Mouse (Mus musculus): ENCODE measurements around the gene Wsb2.
"Not testable (repeated sequence)": the region's sequence is repeated elsewhere in the genome, so short reads cannot be mapped to it uniquely, and the experiment has no call there.

Gene Wsb2

DNA sequence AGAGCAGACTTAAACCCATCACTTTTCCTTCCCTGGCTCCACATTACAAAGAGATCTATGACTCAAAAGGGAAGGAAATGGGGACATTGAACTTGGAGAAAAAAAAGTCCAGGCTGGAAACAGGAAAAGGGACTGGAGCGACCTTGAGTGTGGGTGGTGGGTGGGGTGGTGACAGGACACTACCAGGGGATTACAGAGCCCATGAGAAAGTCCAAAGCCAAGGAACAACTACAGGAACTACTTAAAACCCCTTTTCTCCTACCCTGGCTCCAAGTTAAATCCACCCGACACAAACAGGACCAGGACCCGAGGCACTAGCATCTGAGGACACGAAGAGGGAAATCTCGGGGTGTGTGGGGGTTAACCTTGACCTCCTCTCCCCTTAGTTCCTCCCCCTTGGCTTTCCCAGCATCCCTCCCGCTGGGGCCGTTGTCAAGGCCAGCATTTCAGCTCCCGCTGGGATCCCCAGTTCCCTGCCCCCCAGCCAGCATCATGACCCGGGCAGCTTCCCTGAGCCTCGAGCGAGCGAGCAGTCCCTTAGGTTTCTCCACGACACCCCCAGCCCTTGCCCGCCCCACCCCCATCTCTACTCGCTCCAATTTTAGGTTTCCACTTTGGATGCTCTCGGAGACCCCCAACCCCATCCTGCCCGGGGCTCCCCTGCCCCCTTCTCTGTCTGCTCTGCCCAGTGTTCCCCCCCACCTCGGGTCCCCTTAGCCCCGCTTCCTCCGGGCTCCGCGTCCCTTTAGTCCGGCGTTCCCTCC lies 557 bp upstream of the Wsb2 start:
- no peak for DNase-seq (ENCODE audit: low read depth, low spot score)

GRCm38 (mm10) chr5:117357478-117358247 lies 559 bp downstream of the Wsb2 start:
- no peak for DNase-seq (ENCODE audit: low read depth, low spot score)

GRCm38 (mm10) chr5:117358248-117358630 lies 1.1 kb downstream of the Wsb2 start:
- no peak for DNase-seq (ENCODE audit: low read depth, low spot score)

DNA sequence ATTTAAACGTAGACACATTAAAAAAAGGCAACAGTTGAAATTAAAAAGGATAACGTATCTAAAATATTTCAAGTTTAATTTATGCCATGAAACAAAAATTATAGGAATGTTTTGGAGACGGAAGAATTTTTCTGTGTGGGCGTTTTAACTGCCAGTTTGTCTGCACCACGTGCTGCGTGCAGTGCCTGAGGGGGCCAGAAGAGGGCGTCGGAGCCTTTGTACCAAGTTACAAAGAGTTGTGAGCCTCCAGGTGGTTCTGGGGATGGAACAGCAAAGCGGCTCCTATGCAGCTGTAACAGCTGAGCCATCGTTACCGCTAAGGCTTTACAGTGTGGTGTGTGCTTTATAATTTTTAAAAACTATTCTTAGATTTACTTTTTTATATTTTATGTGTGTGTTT lies 1.6 kb downstream of the Wsb2 start:
- DNase-seq (ENCODE audit: low read depth, low spot score): peak; percentile 16

DNA sequence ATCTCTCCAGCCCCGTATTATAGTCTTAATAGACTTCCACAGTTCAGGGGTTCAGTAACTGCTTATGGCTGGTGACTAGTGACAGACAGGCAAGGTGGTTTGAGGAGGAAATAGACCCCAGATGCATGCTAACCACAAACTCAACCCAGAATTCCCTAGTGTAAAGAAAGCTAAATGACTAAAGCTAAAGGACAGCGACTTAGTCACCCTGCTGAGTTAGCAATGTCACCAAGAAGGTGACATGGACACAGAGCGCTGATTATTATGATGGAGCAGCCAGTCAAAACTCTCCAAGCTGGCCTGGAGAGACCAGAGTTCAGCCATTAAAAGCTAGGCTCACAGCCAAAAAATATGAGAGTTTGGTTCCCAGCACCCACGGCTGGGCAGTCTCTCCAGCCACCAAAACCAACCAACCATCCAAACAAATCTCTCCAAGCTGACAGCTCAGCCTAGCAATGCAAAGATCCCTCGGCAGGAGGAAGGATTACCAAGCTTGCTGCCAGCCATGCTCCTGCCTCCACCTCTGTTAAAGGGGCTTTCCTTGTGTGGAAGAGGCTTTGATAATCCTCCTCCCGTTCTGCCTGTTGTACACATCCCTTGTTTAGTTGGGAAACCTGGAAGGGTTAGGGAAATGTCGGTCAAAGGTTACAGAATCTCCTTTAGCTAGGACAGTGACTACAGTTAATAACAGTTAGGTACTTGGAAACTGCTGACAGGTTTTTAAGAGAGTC lies 2.6 kb downstream of the Wsb2 start:
- no peak for DNase-seq (ENCODE audit: low read depth, low spot score)

DNA sequence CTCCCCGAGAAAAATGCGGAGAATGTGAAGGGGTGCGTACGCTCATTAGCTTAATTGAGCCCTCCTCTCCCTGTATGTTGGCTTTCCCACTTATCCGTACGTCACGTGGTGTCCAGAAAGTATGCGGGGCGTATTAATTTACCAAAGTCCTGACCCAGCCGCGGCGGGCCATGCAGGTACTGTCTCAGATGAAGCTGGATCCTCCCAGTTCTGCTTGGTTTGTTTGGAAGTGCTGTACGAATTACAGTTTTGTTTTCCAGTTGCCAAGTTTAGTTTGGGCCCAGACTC lies 3.1 kb downstream of the Wsb2 start:
- no peak for DNase-seq (ENCODE audit: low read depth, low spot score)

- DNase-seq (ENCODE audit: low read depth, low spot score): no peak
Measured at GRCm38 (mm10) chr5:117360631-117361541, 3.8 kb downstream of the Wsb2 start.

DNA sequence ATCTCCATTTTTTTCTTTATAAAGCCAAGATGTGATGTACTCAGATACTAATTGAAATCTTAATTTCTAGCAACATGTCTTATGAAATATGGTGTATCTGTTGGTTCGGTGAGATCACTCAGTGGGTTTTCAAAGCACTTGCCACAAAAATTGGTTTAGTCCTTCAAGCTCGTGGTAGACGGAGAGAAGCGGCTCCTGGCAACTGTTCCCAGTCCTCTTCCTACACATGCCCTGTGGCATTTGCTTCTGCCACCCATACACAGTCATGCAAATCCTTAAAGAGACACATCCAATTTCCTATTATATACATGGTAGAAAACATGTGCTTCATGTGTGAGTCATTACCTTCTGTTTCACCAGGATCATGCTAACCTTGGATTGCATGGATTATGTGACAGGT lies 4.5 kb downstream of the Wsb2 start:
- DNase-seq (ENCODE audit: low read depth, low spot score): no peak

DNA sequence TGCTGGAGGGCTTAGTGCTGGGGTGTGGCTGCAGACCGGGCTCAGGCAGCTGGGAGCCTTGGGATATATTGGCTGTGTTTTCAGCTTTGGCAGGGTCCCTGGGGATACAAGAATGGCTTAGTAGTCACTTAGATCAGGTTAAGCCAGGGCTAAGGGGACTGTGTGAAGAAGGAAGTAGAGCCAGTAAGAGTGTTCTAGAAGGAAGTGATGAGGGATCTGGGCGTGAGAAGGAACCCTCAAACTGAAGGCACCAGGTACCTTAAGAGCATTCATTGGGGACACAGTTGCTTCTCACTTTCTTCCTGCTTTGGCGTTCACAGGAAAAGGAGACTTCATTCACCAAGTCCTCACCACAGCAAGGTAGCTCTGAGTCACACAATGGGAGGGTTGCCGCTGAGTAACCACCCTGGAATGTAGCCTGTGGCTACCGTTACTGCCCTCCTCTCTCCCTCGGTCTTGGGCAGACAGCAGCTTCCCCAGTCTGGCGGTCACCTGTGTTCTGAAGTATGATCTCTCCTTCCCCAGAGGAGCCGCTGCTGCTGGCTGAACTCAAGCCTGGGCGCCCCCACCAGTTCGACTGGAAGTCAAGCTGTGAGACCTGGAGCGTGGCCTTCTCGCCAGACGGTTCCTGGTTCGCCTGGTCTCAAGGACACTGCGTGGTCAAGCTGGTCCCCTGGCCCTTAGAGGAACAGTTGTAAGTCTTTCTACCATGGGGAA lies 6.1 kb downstream of the Wsb2 start:
- no peak for DNase-seq (ENCODE audit: low read depth, low spot score)

DNA sequence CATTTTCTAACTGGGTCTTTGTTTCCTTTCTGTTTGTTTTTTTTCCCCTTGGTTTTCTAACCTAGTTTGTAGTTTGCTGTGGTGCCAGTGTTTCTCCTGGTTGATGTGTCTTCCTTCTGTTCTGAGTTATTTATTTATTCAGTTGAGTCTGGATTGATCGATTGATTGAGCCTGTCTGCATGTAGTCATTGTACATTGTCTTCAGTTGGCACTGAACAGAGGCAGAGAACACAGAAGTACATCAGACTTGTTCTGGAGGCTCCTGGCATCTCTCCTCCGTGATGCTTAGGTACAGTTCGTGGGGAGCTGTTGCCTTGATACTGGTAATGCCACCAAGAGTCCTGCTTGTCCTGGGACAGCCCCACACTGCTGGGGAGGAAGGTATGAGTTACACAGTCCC lies 7.7 kb downstream of the Wsb2 start:
- no peak for DNase-seq (ENCODE audit: low read depth, low spot score)

DNA sequence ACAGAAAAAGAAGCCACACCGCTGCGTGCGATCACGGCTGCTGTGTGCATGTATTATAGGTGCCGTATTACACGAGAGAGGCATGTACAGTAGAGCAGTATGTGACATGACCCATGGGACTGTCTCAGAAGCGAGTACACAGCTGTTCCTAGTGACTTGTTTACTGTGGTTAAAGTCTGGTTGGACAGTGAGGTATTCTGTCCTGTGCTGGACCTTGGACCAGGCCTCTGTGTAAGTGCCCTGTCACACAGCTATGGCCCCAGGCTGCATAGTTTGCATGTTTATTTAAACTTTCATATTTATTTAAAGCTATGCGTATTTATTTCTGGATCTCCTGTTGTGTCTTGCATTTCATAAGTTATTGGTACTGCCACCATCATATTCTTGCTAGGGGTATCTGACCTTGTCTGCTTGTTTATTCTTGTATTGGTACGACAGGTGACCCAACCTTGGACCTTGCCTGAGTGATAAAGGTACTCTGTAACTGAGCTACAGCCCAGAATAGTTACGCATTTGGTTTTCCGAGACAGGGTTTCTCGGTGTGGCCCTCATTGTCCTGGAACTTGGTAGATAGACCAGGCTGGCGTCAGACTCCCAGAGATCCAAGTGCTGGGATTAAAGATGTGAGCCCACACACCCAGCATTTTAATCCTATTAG lies 8.9 kb downstream of the Wsb2 start:
- DNase-seq (ENCODE audit: low read depth, low spot score): no peak

- no peak for DNase-seq (ENCODE audit: low read depth, low spot score)
Measured at GRCm38 (mm10) chr5:117367206-117367605, 10.1 kb downstream of the Wsb2 start.

GRCm38 (mm10) chr5:117370592-117370991 lies 13.5 kb downstream of the Wsb2 start:
- DNase-seq (ENCODE audit: low read depth, low spot score): no peak

GRCm38 (mm10) chr5:117373418-117373817 lies 16.3 kb downstream of the Wsb2 start:
- DNase-seq (ENCODE audit: low read depth, low spot score): no peak

- no peak for DNase-seq (ENCODE audit: low read depth, low spot score)
Measured at GRCm38 (mm10) chr5:117374372-117375049, 17.4 kb downstream of the Wsb2 start.

- no peak for DNase-seq (ENCODE audit: low read depth, low spot score)
Measured at GRCm38 (mm10) chr5:117376331-117376761, 19.2 kb downstream of the Wsb2 start.

DNA sequence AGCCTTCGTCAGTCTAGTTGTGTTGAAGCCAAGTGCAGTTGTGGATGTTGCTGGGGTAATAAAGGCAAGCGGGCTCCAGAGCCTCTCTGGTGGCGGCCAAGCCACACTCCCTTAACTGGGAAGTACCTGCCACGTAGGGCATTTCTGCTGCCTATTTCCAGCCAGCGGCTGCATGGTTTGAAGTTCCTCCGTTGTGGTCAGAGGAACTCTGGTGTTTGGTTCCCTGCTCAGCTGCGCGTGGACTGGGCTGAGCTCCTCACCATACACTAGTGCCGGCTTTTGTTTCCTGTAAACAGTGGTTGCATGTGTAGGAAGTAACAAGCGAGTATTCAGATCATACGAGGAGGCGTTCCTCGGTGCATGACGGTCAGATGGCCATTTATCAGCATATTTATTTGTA lies 20.6 kb downstream of the Wsb2 start:
- DNase-seq (ENCODE audit: low read depth, low spot score): not testable (repeated sequence)

DNA sequence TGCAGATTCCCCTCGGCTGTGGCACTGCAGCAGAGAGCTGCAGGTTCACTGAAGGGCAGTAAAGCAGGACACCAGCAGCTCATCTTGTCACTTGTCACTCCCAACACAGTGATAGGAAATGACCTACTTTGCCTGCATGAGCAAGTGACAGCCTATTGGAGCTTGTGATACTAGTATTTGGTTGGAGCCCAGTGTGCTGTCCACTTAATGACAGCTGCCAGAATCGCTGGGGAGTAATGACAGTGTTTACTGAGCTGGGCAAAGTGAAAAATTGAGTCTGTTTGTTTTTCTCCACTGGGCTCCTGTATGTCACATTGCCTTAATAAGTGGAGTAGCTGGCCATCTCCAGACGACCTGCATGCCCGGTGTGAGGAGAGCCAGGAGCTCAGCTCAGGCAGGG lies 23.1 kb downstream of the Wsb2 start:
- no peak for DNase-seq (ENCODE audit: low read depth, low spot score)

- no peak for DNase-seq (ENCODE audit: low read depth, low spot score)
Measured at GRCm38 (mm10) chr5:117381785-117382184, 24.7 kb downstream of the Wsb2 start.

DNA sequence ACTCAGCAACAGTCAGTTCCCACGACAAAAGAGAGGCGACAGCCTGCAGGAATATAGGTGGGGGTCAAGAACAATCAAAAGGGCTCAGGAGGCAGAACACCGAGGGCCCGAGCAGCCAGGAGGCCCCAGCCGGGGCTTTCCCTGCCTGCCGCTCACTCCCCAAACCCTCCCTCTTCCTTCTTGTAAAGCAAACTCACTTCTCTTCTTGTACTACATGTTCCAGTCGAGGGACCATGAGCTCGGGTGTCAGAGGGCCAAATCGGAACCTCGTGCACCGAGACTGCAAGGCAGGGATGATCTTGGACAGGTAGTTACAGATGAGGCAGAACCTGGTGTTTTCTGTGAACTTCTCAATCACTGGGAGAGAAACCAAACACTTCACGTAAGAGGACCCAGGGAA lies 26.1 kb downstream of the Wsb2 start:
- DNase-seq (ENCODE audit: low read depth, low spot score): no peak

Data from brain, embryonic 18.5 days (tissue).